Mouse (Mus musculus): ENCODE data around the gene Nrgn.

DNA sequence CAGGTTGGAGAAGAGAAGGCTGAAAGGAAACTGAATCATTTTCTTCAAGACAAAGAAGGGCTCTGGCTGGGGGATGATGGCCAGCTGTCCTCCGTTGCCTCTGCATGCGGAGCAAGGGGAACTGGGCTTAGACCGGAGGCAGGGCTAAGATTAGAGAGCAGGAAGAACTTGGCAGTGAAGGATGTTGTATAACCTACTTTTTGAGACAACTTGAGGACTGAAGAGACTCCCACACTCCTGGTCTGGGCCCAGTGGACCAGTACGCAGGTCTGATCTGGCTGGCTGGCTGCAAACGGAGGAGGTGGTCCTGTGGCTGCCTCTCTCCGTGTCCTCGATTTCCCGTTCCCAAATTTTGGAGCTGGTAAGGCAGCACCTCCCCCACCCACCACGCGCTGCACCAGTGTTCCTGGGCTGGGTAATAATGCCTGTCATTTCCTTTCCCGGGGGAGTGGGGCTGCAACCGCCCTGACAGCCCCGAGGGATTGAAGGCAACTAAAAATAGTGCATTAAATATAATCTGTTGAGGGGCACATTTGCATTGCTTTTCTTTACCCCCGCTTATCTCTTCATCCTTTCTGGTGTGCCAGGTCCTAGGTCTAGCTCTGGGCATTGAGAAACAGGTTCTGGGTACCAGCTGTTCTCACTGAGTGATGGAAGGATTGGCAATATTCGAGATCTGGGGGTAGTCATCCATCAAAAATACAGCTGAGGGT lies 15.3 kb upstream of the Nrgn start:
- TF ChIP-seq HCFC1 (IDR thresholded peaks at IDR 0.05; ENCODE audit: low read depth, low read length) (no peak; the same call in 1 of the 2 replicates), CTCF (IDR thresholded peaks at IDR 0.05 in 2 of 3, conservative IDR thresholded peaks at IDR 0.05 in 1 of 3; ENCODE audit: control insufficient read depth in 1 of 3, insufficient read depth in 1 of 3, low read depth in 2 of 3, low read length in 3 of 3, poor library complexity in 1 of 3, severe bottlenecking in 1 of 3) (no peak), SIN3A (IDR thresholded peaks at IDR 0.05; ENCODE audit: low read length) (peak; percentile 40), CHD2 (IDR thresholded peaks at IDR 0.05; ENCODE audit: low read length) (no peak), POLR2AphosphoS2 (IDR thresholded peaks at IDR 0.05; ENCODE audit: low read length) (no peak), POLR2AphosphoS5 (IDR thresholded peaks at IDR 0.05; ENCODE audit: borderline replicate concordance, low read depth, low read length) (no peak), ZC3H11A (IDR thresholded peaks at IDR 0.05; ENCODE audit: low read depth, low read length) (no peak), CHD1 (IDR thresholded peaks at IDR 0.05; ENCODE audit: low read depth, low read length) (no peak), RAD21 (IDR thresholded peaks at IDR 0.05; ENCODE audit: low read depth, low read length) (no peak), TAL1 (IDR thresholded peaks at IDR 0.05; ENCODE audit: low read length) (peak; percentile 3), NRF1 (IDR thresholded peaks at IDR 0.05; ENCODE audit: insufficient read depth, low read depth, low read length, poor library complexity, severe bottlenecking) (no peak)
